Mouse (Mus musculus): ENCODE results near the gene Traip.

DNA sequence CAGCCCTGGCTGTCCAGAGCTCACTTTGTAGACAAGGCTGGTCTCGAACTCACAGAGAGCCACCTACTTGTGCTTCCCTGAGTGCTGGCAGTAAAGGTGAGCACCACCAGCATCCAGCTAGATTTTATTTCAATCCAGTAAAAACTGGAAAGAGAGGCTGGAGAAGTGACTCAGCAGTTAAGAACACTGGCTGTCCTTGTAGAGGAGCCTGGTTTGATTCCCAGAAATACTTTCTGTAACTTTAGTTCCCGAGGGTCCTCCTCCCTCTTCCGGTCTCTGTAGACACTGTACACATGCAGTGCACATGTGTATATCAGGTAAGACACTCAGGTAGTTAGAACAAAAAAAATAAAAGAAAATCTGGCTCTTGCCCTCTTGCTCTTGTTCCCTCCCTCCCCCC lies 38.0 kb downstream of the Traip start:
- TF ChIP-seq CTCF (conservative IDR thresholded peaks at IDR 0.05; ENCODE audit: insufficient read depth, insufficient read length, low read depth, low read length) (no peak), POLR2A (IDR thresholded peaks at IDR 0.05; ENCODE audit: low read depth, low read length) (no peak)

Data from kidney, adult 2 months (tissue).